Mouse (Mus musculus): Measurements from ENCODE around the gene Stip1.
A peak's percentile ranks its signal among the peaks of the same experiment; 100 is the strongest.
"Not testable (repeated sequence)": the region's sequence is repeated elsewhere in the genome, so short reads cannot be mapped to it uniquely, and the experiment has no call there.

Stip1 gene

GRCm38 (mm10) chr19:7064571-7064970 is 24.8 kb upstream of the Stip1 start:
- peak; percentile 58 for DNase-seq (ENCODE audit: low spot score)

GRCm38 (mm10) chr19:7062916-7063315 is 23.1 kb upstream of the Stip1 start:
- DNase-seq (ENCODE audit: low spot score) = no peak

- DNase-seq (ENCODE audit: low spot score) = no peak
These were observed 22.3 kb upstream of the Stip1 start for GRCm38 (mm10) chr19:7062110-7062509.

GRCm38 (mm10) chr19:7058541-7058940 is 18.8 kb upstream of the Stip1 start:
- no peak for DNase-seq (ENCODE audit: low spot score)

GRCm38 (mm10) chr19:7057722-7058207 is 18.0 kb upstream of the Stip1 start:
- peak; percentile 45 for DNase-seq (ENCODE audit: low spot score)

GRCm38 (mm10) chr19:7057126-7057721 is 17.5 kb upstream of the Stip1 start:
- no peak for DNase-seq (ENCODE audit: low spot score)

- no peak for DNase-seq (ENCODE audit: low spot score)
These were observed 16.7 kb upstream of the Stip1 start, which contains the start of gene Macrod1 for GRCm38 (mm10) chr19:7056248-7057087. Gene Macrod1 (plus strand): TSS chr19:7056810.

- no peak for DNase-seq (ENCODE audit: low spot score)
These were observed 15.4 kb upstream of the Stip1 start for GRCm38 (mm10) chr19:7055173-7055572.

GRCm38 (mm10) chr19:7054772-7055171 is 15.0 kb upstream of the Stip1 start:
- no peak for DNase-seq (ENCODE audit: low spot score)

- not testable (repeated sequence) for DNase-seq (ENCODE audit: low spot score)
These were observed 13.6 kb upstream of the Stip1 start for GRCm38 (mm10) chr19:7053382-7053781.

GRCm38 (mm10) chr19:7044706-7045105 is 4.9 kb upstream of the Stip1 start:
- no peak for DNase-seq (ENCODE audit: low spot score)

- no peak for DNase-seq (ENCODE audit: low spot score)
These were observed 4.5 kb upstream of the Stip1 start for GRCm38 (mm10) chr19:7044279-7044678.

GRCm38 (mm10) chr19:7041171-7041570 is 1.4 kb upstream of the Stip1 start:
- no peak for DNase-seq (ENCODE audit: low spot score)

GRCm38 (mm10) chr19:7040637-7041130 is 917 bp upstream of the Stip1 start:
- no peak for DNase-seq (ENCODE audit: low spot score)

- no peak for DNase-seq (ENCODE audit: low spot score)
These were observed 563 bp downstream of the Stip1 start for GRCm38 (mm10) chr19:7039088-7039720.

- DNase-seq (ENCODE audit: low spot score) = no peak
These were observed 5.8 kb downstream of the Stip1 start for GRCm38 (mm10) chr19:7034006-7034405.

GRCm38 (mm10) chr19:7029531-7029930 is 10.2 kb downstream of the Stip1 start:
- DNase-seq (ENCODE audit: low spot score) = no peak

- no peak for DNase-seq (ENCODE audit: low spot score)
These were observed 19.5 kb downstream of the Stip1 start for GRCm38 (mm10) chr19:7020224-7020641.

GRCm38 (mm10) chr19:7019191-7019590 is 20.6 kb downstream of the Stip1 start, which contains the start of gene Fermt3:
Gene Fermt3 (minus strand): TSS chr19:7019469.
- DNase-seq (ENCODE audit: low spot score) = no peak

- DNase-seq (ENCODE audit: low spot score) = no peak
These were observed 21.2 kb downstream of the Stip1 start for GRCm38 (mm10) chr19:7018546-7018945.

- DNase-seq (ENCODE audit: low spot score) = no peak
These were observed 22.0 kb downstream of the Stip1 start for GRCm38 (mm10) chr19:7017541-7018457.

Data from urinary bladder, postnatal 10 days (tissue).